Mouse (Mus musculus) ovary, postnatal 10 days (tissue): ENCODE results near the gene Iqcg.
"Not testable (repeated sequence)": the region's sequence is repeated elsewhere in the genome, so short reads cannot be mapped to it uniquely, and the experiment has no call there.

Source experiments
- DNase-seq: peaks from one replicate; pipeline ENCODE4 v3.0.0; 2022; ENCODE audit warnings: low spot score

The Iqcg gene

DNA sequence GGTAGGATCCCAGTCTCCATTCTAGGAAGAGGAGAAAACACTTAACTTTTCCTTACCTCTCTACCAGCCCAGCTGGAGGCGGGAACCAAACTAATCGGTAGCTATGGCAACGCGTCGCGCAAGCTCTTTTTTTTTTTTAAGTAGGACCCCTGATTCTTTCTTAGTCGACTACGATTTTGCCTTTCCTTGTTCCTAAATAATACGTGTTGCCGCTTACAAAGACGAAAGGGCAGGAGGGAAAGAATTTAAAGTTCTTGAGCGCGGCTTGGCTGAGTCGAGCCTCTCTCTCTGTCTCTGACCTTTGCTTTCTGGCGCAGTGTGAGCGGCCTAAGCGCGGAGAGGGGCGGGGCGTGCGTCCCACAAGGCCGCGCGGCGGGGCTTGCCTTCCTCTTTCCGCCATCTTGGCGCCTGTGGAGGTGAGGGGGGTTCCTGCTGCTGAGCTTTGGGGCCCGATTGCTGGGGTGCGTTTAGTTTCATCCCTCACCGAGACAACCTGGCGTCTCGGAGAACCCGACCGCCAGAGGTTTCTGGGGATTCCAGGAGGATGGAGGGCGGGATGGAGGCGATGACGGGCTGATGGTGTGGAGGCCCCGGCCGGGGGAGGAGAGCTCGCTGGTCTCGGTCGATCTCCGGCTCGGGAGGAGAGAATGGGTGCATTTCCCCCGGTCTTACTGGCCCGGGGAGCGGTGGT is at the start of gene Iqcg, which contains the start of gene Rpl35a:
Gene Iqcg (minus strand): TSS at position 124 of the 691 bp plus-strand sequence.
Gene Rpl35a (plus strand): TSS at position 359 of the 691 bp plus-strand sequence.
- peak; percentile 87 for DNase-seq

DNA sequence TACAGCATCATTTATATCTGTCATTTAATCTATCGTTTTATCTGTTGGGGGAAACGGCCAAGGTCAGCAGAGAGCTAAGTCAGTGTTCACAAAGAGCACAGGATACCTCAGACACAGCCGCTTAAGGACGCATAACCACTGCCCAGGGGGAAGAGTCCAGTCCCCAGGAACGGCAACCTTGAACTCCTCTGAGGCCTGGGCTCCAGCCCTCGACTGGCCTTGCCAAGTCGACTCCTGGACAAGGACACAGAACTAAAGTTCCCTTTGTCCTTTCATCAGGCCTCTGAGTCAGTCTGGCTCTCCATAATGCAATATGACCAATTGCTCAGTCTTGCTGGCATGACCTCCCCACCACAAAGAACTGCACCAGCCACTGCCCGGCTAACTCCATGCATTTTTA is 29.6 kb upstream of the Iqcg start:
- no peak for DNase-seq

- DNase-seq: no peak
These were observed 28.0 kb upstream of the Iqcg start for GRCm38 (mm10) chr16:33083996-33084395.

DNA sequence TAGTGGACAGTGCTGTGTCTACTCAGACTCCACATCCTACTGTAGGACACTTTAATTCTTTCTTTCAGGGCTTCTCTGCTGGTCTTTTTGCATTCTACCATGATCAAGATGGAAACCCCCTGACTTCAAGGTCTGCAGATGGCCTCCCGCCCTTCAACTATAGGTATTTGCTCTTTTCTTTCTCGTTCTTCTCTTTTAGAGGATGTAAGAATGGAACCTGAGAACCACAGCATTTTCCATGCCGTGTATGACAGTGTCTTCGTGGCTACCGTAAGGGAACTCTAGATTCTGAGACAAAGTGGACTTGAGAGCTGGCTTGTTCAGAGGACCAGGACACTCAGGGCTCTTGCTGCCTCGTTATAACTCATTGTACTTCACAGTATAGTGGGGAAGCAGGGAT is 26.9 kb upstream of the Iqcg start:
- DNase-seq: no peak

DNA sequence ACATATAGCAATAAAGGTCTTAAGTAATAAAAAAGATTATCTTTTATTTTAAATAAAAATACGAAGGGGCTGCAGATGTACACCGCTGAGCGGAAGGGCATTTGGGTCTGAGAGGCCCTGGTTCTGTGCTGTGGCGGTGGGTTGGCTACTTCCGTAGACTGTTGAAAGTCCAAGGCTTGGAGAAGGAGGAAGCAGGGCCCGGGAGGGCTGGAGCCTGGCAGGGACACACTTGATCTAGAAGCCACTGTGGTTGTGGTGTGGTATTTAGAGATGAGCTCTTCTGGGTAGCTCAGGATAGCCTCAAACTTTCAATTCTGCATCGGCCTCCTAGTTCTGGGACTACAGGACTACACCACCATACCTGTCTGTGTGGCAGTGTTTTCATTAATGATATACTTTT is 24.0 kb upstream of the Iqcg start:
- no peak for DNase-seq

- no peak for DNase-seq
These were observed 21.1 kb upstream of the Iqcg start for GRCm38 (mm10) chr16:33077069-33077627.

DNA sequence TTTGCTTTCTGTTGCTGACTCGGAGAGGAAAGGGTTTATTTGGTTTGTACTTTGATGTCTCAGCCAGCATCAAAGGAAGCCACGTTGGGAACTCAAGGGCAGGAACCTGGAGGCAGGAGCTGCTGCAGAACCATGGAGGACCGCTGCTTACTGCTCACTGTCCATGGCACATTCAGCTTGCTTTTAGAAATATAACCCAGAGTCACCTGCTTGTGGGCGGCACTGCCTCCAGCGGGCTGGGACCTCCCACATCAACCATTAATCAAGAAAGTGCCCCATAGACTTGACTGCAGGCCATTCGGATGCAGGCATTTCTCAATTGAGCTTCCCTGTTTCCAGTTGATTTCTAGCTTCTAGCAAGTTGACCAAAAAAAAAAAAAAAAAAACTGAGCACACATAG is 20.1 kb upstream of the Iqcg start:
- no peak for DNase-seq

DNA sequence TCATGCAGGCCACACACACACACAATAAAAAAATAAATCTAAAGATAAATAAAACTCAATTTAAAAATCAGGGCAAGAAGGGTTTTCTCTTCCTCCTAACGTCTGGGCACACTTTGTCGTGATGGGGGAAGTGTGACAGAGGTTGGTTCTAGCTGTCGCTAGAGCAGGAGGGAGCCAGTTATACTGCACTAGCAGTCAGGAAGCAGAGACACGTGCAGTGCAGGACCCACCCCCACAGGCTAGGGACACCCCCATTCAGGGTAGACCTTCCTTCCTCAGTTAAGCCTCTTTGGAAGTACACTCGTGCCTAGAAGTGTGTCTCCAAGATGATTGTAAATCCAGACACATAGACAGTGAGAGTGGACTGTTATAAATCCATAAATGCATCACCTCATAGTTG is 18.9 kb upstream of the Iqcg start:
- no peak for DNase-seq

- DNase-seq: no peak
These were observed 17.0 kb upstream of the Iqcg start for GRCm38 (mm10) chr16:33072871-33073557.

DNA sequence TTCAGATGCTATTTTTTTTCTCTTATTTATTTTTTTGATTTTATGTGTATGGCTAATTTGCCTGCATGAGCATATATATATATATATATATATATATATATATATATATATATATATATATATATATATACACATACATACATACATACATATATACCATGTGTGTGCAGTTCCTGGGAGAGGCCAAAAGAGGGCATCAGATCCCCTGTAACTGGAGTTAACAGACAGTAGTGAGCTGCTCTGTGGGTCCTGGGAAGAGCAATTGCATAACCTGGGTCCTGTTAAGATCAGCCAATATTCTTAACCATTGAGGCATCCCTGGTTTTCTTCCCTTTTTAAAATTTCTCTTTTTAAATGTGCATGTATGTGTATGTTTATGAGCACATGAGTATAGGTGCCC is 14.9 kb upstream of the Iqcg start:
- no peak for DNase-seq

GRCm38 (mm10) chr16:33064636-33065035 is 8.6 kb upstream of the Iqcg start:
- no peak for DNase-seq

DNA sequence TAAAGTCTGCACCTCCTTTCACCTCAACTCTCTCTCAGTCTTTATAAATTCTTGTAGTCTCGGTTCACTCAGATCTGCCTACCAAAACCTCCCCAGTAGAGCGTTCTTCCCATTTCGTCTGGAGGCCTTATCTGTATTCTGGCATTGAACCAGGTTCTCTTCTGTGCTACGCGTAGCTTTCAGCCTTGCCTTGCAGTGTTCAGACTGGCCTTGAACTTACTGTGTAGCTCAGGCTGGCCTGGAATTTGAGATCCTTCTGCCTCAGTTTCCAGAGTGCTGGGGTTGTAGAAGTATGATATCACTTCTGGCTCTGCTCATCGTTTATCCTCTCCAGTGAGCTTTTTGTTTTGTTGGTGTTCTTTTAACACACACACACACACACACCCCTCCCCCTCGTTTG is 7.2 kb upstream of the Iqcg start:
- no peak for DNase-seq

- DNase-seq: no peak
These were observed 6.7 kb upstream of the Iqcg start for GRCm38 (mm10) chr16:33062682-33063131.

- peak; percentile 62 for DNase-seq
These were observed 6.1 kb upstream of the Iqcg start, which contains the start of gene Lmln for GRCm38 (mm10) chr16:33062024-33062681. TSS of gene Lmln (plus strand) at chr16:33062521.

GRCm38 (mm10) chr16:33061400-33061799 is 5.4 kb upstream of the Iqcg start:
- DNase-seq: no peak

DNA sequence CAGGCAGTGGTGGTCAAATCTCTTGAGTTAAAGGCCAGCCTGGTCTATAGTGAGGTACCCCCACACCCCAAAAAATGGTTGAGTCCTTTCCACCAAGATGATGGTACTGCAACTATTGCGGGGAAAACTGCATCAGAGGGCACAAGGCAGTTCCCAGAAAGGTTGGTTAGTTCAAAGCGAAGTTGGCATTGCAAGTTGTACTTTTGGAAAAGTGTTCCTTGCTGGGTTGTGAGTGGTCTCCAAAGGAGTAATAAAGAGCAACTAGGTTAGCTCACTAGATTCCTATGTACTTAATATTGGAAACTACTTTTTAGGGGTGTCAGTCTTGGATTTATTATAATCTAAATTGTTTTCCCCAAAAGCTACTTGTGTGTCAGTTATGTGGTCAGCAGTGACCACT is 4.9 kb upstream of the Iqcg start:
- no peak for DNase-seq

- no peak for DNase-seq
These were observed 3.5 kb upstream of the Iqcg start for GRCm38 (mm10) chr16:33059471-33059870.

DNA sequence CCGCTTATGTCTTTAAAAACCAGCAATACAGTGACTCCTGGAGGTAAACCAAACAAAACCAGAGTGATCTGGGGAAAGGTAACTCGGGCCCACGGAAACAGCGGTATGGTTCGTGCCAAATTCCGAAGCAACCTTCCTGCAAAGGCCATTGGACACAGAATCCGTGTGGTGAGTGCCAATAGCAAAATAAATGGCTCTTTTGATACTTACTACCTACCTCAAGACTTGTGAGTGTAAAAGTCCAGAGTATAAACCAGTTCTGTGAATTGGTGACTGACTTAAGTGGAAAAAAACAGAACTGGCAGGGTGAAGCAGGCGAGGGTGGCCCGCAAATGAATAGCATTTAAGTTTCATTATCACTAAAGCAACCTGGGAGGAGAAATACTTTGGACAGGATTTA is 2.6 kb upstream of the Iqcg start:
- not testable (repeated sequence) for DNase-seq

DNA sequence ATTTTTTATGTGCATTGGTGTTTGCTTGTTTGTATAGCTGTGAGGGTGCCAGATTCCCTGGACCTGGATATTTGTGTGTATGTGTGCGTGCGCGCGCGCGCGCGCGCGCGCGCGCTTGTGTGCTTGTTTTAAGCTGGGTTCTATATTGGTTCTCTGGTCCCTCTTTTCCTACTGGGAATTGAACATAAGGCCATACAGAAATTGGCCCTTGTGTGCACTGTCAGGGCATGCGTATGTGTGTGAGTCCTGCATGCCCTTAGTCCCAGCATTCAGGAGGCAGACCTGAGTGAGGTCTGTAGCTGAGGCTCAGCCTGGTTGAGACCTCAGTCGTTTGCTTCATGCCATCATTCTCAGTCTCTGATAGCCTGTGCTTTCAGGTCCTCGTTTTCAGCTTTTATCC is 2.0 kb upstream of the Iqcg start:
- no peak for DNase-seq

- no peak for DNase-seq
These were observed 768 bp upstream of the Iqcg start for GRCm38 (mm10) chr16:33056786-33057185.

DNA sequence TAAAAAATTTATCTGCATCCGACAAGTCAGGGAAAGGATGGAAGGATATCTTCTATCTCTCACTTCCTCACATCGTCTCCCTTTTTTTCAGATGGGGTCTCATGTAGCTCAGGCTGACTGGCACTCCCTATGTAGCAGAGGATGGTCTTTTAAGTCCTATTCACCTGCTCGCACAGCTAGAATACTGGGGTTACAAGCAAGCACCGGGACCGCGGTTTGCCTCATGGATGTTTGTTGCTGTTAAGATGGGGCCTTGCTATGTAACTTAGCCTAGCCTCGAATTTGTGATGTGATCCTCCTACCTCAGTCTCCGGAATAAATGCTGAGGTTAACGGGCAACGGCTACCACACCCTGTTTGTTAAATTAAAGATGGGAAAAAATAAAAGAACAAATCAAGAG is 363 bp downstream of the Iqcg start:
- no peak for DNase-seq

DNA sequence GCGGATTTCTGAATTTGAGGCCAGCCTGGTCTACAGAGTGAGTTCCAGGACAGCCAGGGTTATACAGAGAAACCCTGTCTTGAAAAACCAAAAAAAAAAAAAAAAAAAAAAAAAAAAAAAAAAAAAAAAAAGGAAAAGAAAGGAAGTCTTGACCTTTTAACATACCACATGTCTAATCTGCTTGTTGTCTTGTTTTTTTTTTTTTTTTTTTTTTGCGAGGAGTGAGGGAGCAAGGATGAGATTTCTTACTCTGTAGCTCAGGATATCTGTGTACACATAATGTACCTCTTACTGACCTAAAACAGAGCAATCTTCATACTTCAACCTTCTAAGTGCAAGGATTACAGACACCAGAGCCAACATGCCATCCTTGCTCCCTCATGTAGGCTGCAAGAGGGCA is 1.1 kb downstream of the Iqcg start:
- DNase-seq: not testable (repeated sequence)

DNA sequence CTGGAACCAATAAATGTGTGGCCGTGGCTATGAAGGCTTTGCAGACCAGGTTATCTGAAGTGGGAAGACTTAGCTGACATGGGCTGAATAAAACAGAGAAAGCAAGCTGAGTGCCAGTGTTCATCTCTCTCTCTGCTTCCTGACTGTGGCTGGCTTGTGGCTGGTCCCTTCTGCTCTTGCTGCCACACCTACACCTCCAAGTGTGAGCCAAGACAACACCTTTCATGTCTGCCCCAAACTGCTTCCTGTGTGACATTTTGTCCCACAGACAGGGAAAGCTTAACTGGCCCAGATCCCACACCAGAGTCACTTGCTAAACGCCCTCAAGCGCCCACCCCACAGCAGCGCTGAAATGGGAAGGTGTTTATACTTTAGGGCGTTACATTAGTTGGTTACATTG is 2.9 kb downstream of the Iqcg start:
- DNase-seq: no peak
